Mouse (Mus musculus) thymus, adult 2 months (tissue): ENCODE data around the gene Cdh5. TPM values are rescaled to one million over a fixed set of nuclear protein-coding genes. Genes with fewer than 3 reads are reported as not detected.
"Not testable (repeated sequence)": the region's sequence is repeated elsewhere in the genome, so short reads cannot be mapped to it uniquely, and the experiment has no call there.

Experiments
- DNase-seq: peaks from one replicate; pipeline ENCODE4 v3.0.0; 2021
- H3K27ac ChIP-seq: fragments of 200-500 bp; 2 replicates; pipeline ENCODE4 v1.5.1; 2012; ENCODE audit warnings: low read length, control low read depth; ENCODE audit not compliant: control insufficient read depth, insufficient read depth
- H3K27me3 ChIP-seq: fragments of 200-500 bp; 2 replicates; pipeline ENCODE4 v1.6.1; 2012; ENCODE audit warnings: mild to moderate bottlenecking, low read length, moderate library complexity, mixed read lengths; ENCODE audit not compliant: control insufficient read depth, insufficient read depth
- H3K36me3 ChIP-seq: fragments of 200-500 bp; 2 replicates; pipeline ENCODE4 v1.6.1; 2012; ENCODE audit warnings: mild to moderate bottlenecking, low read length, moderate library complexity; ENCODE audit not compliant: control insufficient read depth, insufficient read depth
- H3K4me1 ChIP-seq: fragments of 200-500 bp; replicated peaks from 2 replicates; pipeline ENCODE4 v1.6.1; 2012; ENCODE audit warnings: low read length; ENCODE audit not compliant: control insufficient read depth, insufficient read depth
- H3K4me3 ChIP-seq: fragments of 200-500 bp; 2 replicates; pipeline ENCODE4 v1.5.1; 2012; ENCODE audit warnings: mild to moderate bottlenecking, low read length, control low read depth, moderate library complexity; ENCODE audit not compliant: control insufficient read depth, insufficient read depth
- CTCF ChIP-seq: fragments of 200-500 bp; IDR thresholded peaks from 2 replicates; pipeline ENCODE4 v1.5.1; 2012; ENCODE audit warnings: mild to moderate bottlenecking, control low read depth, low read length, moderate library complexity, borderline replicate concordance; ENCODE audit not compliant: control insufficient read depth, poor library complexity, insufficient read depth; ENCODE audit errors: extremely low read depth
- POLR2A ChIP-seq: fragments of 200-500 bp; IDR thresholded peaks from 2 replicates; pipeline ENCODE4 v1.6.1; 2012; ENCODE audit warnings: mild to moderate bottlenecking, low read length, control low read depth, moderate library complexity; ENCODE audit not compliant: control insufficient read depth, poor library complexity, insufficient read depth; ENCODE audit errors: extremely low read depth
- WGBS: fragments of 180-500 bp; shearing (Covaris S2); methylation state at CpG from one replicate; pipeline ENCODE4 v1.1.7; 2018; 5-methylcytosine and 5-hydroxymethylcytosine counted together
- polyA plus RNA-seq: library from polyadenylated mRNA; depleted of rRNA; stranded (reverse); fragments of >200 nt; gene quantifications from 2 replicates; pipeline ENCODE4 v1.2.3, GENCODE M21; 2012

Gene Cdh5
- polyA plus RNA-seq, 1 experiment: 17.4 TPM

DNA sequence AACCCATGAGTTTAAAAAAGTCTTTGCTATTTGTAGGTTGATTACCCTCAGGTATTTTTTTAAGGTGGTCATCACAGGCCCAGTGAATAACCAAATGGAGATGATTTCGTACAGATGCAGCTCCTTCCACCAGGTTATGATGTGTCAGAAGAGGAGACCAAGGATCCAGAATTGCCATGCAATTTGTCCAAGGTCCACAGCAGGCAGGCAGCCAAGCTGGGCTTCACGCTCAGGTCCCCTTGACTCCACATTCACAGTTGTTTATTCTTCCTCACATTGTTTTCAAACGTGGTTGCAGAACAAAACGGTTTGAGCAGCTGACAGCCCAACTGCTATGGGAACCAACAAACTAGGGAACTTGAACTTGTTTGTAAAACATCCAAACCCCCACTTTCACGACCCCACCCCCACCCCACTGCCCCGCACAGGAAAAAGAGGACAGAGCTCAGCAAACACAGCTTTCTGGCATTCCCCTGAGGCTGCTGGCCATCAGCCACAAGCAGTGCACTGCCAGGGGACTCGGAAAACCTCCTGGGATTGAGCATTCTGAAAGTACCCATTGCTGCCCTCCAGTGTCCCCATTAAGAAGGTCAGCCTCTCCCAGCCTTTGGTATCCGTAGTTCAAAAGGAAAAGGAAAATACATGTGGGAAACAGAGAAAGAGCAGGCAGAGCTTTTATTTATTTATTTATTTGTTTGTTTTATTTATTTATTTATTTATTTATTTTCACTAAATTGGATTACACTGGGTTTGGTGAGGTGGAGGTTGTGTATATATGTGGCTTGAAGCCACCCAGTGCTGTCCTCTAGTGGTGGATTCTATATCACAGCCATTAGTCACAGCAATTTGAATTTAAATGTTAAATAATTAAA lies 24.6 kb upstream of the Cdh5 start:
- Histone ChIP-seq H3K27ac (no peak overlapping the region), H3K4me3 (no peak overlapping the region), H3K4me1 (no peaks in the 10 kb centered on the region), H3K27me3 (no peaks in the 10 kb centered on the region), H3K36me3 (no peaks in the 10 kb centered on the region)
- DNase-seq: no peak
- no peak for TF ChIP-seq POLR2A
- TF ChIP-seq CTCF: no peak
- 37% methylated on average over 8 of the region's 8 CpGs for WGBS

DNA sequence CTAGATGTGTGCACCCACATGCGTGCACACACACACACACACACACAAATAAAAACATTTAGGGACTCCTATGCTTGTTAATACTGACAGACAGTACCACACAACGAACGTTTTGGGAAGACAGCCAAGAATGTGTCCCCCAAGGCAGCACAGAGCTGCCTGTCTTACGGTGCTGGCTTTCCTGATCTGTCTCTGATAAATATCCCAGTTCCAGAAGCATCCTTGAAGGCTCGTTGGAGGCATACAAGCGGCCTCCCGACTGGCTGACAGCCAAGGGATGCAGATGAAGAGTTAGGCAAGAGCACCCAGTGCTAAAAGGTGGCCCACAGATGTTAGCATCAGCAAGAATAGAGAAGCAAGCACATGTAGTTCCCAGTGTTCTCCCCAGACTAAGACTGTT lies 23.3 kb upstream of the Cdh5 start:
- DNase-seq: no peak
- TF ChIP-seq POLR2A (no peak), CTCF (no peak)
- Histone ChIP-seq H3K4me1 (no peaks in the 10 kb centered on the region), H3K4me3 (no peak overlapping the region), H3K27me3 (no peaks in the 10 kb centered on the region), H3K27ac (no peak overlapping the region), H3K36me3 (no peaks in the 10 kb centered on the region)
- 74% methylated on average over 7 of the region's 7 CpGs for WGBS

DNA sequence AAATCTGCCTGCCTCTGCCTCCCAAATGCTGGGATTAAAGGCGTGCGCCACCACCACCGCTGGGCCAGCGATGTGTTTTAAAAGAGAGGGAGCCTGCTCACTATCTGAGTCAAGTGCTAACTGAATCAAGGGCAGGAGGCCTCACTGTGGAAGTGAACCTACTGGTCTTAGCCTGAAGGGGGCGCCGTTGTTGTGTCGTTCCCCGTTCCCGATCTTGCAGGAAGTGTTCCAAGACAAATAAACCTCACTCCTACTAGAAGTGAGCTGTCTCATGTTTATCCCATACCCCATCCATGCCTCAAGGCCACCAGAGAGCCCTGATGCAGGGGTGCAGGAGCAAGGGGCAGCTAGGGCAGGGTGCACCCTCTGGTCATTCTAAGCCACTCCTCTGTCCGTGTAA lies 16.1 kb upstream of the Cdh5 start:
- 84% methylated on average over 10 of the region's 10 CpGs for WGBS
- TF ChIP-seq POLR2A (no peak), CTCF (no peak)
- H3K4me1 ChIP-seq: no peaks in the 10 kb centered on the region
- H3K36me3 ChIP-seq: no peaks in the 10 kb centered on the region
- H3K27ac ChIP-seq: no peak overlapping the region
- no peaks in the 10 kb centered on the region for H3K27me3 ChIP-seq
- H3K4me3 ChIP-seq: no peak overlapping the region
- no peak for DNase-seq

DNA sequence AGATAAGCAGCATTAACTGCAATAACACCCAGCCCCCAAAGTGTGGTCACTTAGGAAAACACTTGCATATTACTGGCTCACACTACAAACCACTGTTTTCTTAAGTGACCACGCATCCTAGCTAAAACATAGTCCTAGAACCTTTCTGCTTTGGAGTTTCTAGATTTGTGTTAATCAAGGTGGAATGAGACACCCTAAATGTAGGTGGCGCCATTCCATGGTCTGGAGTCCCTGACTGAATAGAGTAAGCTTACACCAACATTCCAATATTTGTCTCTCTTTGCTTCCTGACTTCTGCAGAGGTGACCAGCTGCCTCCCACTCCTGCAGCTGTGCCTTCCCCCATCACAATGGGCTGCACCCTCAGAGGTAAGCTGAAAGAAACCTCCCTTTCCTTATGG lies 14.8 kb upstream of the Cdh5 start:
- 94% methylated on average over 2 of the region's 2 CpGs for WGBS
- no peak overlapping the region for H3K4me3 ChIP-seq
- H3K27ac ChIP-seq: no peak overlapping the region
- H3K4me1 ChIP-seq: peaks cover 3% of the 10 kb centered on the region; the same call in 1 of the 2 replicates
- TF ChIP-seq POLR2A (no peak), CTCF (no peak)
- DNase-seq: no peak
- no peaks in the 10 kb centered on the region for H3K27me3 ChIP-seq
- no peaks in the 10 kb centered on the region for H3K36me3 ChIP-seq

DNA sequence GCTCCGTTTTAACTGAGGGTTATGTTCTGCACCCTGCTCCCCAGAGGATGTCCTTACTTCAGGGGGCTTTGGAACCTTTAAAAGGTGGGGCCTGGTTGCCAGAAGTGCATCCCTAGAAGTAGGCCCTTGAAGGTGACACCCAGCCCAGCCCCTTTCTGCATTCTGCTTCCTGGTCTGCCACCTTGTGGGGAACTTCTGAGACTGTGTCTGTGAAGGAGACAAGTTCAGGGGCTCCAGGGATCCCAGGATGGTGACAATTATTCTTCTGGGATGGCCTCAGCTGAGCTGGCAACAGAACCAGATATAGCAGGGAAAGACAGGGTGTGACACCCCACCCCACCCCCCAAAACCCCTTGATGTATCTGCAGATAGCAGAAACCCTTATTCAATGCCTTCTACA lies 14.3 kb upstream of the Cdh5 start:
- H3K27ac ChIP-seq: no peak overlapping the region
- TF ChIP-seq CTCF: no peak
- TF ChIP-seq POLR2A: no peak

DNA sequence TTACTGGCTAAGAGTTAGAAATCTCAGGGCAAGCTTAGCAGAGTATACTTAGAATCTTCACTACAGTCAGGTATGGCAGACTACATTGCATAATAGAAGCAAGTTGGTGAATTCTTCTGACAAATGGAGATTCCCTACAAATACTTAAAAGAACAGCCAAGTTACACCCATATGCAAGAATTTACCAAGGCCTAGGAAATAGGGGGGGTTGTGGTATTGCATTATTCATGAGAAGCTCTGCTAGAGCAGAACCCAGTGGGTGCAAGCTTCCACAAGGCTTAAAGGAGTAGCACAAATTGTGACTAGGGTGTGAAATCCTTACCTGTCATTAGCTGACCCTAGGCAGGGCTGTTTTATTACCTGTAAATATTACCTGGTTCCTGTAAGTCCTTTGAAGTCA lies 13.5 kb upstream of the Cdh5 start:
- not testable (repeated sequence) for H3K27me3 ChIP-seq, DNase-seq, H3K36me3 ChIP-seq, H3K27ac ChIP-seq, H3K4me3 ChIP-seq, H3K4me1 ChIP-seq

More for the DNA sequence above, 14.3 kb upstream of the Cdh5 start:
- no peak overlapping the region for H3K4me3 ChIP-seq
- H3K4me1 ChIP-seq: peaks cover 3% of the 10 kb centered on the region; the same call in 1 of the 2 replicates
- H3K27me3 ChIP-seq: no peaks in the 10 kb centered on the region
- no peak for DNase-seq
- H3K36me3 ChIP-seq: no peaks in the 10 kb centered on the region
- WGBS: 83% methylated on average over 1 of the region's 1 CpGs

DNA sequence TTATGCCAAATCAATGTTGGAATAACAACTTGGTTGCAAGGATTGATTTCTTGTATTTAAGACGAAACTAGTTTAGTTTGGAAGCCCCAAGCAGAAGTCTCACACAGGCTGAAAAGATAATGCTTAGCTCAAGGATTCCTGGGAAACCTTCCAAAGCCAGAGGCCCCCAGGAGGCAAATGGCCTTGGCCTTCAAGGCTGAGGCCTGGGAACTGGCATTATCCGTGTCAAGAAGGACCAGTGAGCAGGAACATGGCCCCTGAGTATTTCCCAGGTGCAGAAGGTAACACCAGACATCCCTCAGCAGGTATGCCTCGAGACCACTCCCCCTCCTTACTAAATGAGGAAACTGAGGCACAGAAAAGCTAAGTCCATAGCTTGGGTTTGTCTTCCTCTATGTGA lies 12.5 kb upstream of the Cdh5 start:
- WGBS: 85% methylated on average over 3 of the region's 3 CpGs
- TF ChIP-seq CTCF: no peak
- no peak for TF ChIP-seq POLR2A
- Histone ChIP-seq H3K4me1 (peaks cover 3% of the 10 kb centered on the region; the same call in 1 of the 2 replicates), H3K36me3 (no peaks in the 10 kb centered on the region), H3K27ac (no peak overlapping the region), H3K27me3 (no peaks in the 10 kb centered on the region), H3K4me3 (no peak overlapping the region)
- DNase-seq: no peak

DNA sequence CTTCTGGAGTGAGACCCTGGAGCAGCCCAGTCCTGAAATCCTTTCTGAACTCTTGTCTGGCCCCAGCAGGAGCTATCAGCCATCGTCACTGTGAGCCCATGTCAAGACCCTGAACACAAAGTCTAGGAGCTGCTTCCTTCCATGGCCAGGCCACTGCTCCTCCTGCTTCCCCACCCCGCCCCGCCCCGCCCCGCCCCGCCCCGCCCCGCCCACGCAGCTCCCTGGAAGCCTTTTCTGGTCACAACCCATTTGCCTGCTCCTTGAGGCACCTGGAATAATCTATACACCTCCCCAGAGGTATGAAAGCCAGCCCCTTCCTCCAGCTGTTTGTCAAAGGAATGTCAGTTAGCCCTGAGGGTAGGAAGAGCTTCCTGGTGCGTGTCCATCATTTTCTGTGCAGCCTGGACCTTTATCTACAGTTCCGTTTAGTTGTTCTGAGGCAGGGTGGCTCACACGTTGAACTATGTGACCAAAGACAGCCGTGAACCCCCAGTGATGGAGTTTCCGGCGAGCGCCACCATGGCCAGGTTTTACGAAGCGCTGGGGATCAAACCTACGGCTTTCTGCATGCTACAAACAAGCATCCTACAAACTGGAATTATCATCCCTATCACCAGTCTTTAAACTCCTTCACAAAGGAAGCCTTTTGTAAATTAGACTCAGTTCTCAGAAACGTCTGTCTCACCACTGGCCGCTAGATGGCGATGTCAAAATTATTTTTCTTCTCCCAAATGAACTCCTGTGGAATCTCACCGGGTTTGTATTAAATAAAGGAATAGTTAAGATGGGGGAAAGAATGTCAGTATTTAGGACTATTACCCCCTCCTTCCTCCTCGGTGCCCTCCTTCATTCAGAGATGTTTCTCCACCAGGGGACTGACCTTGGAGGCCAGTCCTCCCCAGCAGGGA lies 10.2 kb upstream of the Cdh5 start:
- H3K4me1 ChIP-seq, H3K36me3 ChIP-seq, H3K27ac ChIP-seq, H3K27me3 ChIP-seq, H3K4me3 ChIP-seq, DNase-seq: not testable (repeated sequence)
- WGBS: 7% methylated on average over 24 of the region's 24 CpGs
